Mouse (Mus musculus) midbrain, embryonic 12.5 days (tissue): Measurements from ENCODE around the gene Twf2. TPM values are rescaled to one million over a fixed set of nuclear protein-coding genes. Genes with fewer than 3 reads are reported as not detected.

Source experiments
- ATAC-seq: fragments of 200-750 bp; cut with Nextera tagmentation; 2 replicates; pipeline ENCODE4 v1.8.0; 2017; ENCODE audit warnings: low read depth, moderate TSS enrichment, moderate library complexity; ENCODE audit not compliant: low FRiP score
- H3K27ac ChIP-seq: fragments of 300-500 bp; sonication (generic); replicated peaks from 2 replicates; pipeline ENCODE4 v1.5.1; 2016; ENCODE audit warnings: mild to moderate bottlenecking
- H3K27me3 ChIP-seq: fragments of 300-500 bp; sonication (generic); 2 replicates; pipeline ENCODE4 v1.6.1; 2016; ENCODE audit warnings: mild to moderate bottlenecking
- H3K36me3 ChIP-seq: fragments of 300-500 bp; sonication (generic); 2 replicates; pipeline ENCODE4 v1.6.1; 2016
- H3K4me1 ChIP-seq: fragments of 300-500 bp; sonication (generic); 2 replicates; pipeline ENCODE4 v1.6.1; 2016
- H3K4me2 ChIP-seq: fragments of 300-500 bp; sonication (generic); replicated peaks from 2 replicates; pipeline ENCODE4 v1.6.1; 2016; ENCODE audit warnings: mild to moderate bottlenecking, moderate library complexity
- H3K4me3 ChIP-seq: fragments of 300-500 bp; sonication (generic); 2 replicates; pipeline ENCODE4 v1.5.1; 2016; ENCODE audit warnings: mild to moderate bottlenecking
- H3K9ac ChIP-seq: fragments of 300-500 bp; sonication (generic); replicated peaks from 2 replicates; pipeline ENCODE4 v1.6.1; 2016; ENCODE audit warnings: mild to moderate bottlenecking, moderate library complexity
- H3K9me3 ChIP-seq: fragments of 300-500 bp; sonication (generic); 2 replicates; pipeline ENCODE4 v1.6.1; 2016; ENCODE audit warnings: mild to moderate bottlenecking
- WGBS: fragments of 180-500 bp; shearing (Covaris S2); methylation state at CpG from one replicate; pipeline ENCODE4 v1.1.7; 2016; 5-methylcytosine and 5-hydroxymethylcytosine counted together
- polyA plus RNA-seq: library from polyadenylated mRNA; unstranded; fragments of >200 nt; fragmentation: Nextera tagmentation; extraction: Ambion mirVana; gene quantifications from 2 replicates; pipeline ENCODE4 v1.2.1, GENCODE M21; 2016

Twf2 gene
- polyA plus RNA-seq, 1 experiment from 2014 or later = 58.0 TPM

- Histone ChIP-seq H3K9ac (no peak overlapping the region), H3K9me3 (no peaks in the 10 kb centered on the region), H3K4me2 (no peak overlapping the region), H3K4me1 (no peaks in the 10 kb centered on the region), H3K4me3 (no peak overlapping the region), H3K27ac (no peak overlapping the region), H3K36me3 (peaks cover 98% of the 10 kb centered on the region), H3K27me3 (no peaks in the 10 kb centered on the region)
- no peak for ATAC-seq
- 96% methylated on average over 4 of the region's 4 CpGs for WGBS
Measured at GRCm38 (mm10) chr9:106182146-106182545, 20.8 kb upstream of the Twf2 start.

DNA sequence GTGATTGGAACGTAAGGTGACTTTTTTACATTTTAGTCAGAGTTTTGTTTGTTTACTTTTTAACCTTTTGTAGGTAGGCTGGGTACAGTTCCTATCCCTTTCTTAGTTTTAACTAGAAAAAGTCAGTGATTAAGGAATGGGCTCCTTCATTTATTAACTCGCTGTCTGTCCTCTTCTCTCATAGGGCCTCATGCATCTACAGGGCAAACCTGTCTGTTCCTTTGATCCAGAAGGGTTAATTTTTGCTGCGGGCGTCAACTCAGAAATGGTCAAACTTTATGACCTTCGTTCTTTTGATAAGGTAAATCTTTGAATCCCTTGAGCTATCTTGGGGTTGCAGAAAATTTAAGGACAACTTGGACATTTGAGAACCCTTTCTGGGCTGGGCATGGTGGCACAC is 18.9 kb upstream of the Twf2 start:
- no peak overlapping the region for H3K9ac ChIP-seq
- H3K36me3 ChIP-seq = peaks cover 99% of the 10 kb centered on the region
- no peaks in the 10 kb centered on the region for H3K9me3 ChIP-seq
- H3K4me3 ChIP-seq = no peak overlapping the region
- no peak overlapping the region for H3K4me2 ChIP-seq
- H3K27ac ChIP-seq = no peak overlapping the region
- 96% methylated on average over 5 of the region's 5 CpGs for WGBS
- ATAC-seq = no peak
- no peaks in the 10 kb centered on the region for H3K4me1 ChIP-seq
- H3K27me3 ChIP-seq = no peaks in the 10 kb centered on the region

DNA sequence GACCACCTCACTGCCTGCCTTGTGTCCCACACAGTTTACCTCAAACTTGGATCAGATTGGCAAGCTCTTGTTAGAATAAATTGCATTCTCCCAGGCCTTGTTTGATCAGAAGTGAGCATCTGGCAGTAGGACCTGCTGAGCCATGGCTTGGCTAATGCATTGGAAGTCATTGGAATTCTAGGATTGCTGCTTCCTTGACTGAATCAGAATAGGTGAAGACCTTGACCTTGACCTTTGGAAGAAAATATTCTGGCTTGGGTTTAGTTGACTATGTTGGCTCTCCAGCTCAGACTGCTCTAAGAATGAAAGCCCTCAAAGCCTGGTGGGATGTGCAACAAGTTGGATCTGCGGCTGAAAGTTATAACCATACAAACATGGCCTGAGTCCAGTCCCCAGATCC is 11.6 kb upstream of the Twf2 start:
- Histone ChIP-seq H3K27me3 (no peaks in the 10 kb centered on the region), H3K36me3 (peaks cover 80% of the 10 kb centered on the region), H3K4me1 (peaks cover 6% of the 10 kb centered on the region), H3K9ac (no peak overlapping the region), H3K9me3 (no peaks in the 10 kb centered on the region), H3K4me2 (no peak overlapping the region), H3K4me3 (no peak overlapping the region), H3K27ac (no peak overlapping the region)
- WGBS = 100% methylated on average over 1 of the region's 1 CpGs
- no peak for ATAC-seq

GRCm38 (mm10) chr9:106192024-106192423 is 10.9 kb upstream of the Twf2 start:
- no peak for ATAC-seq
- no peaks in the 10 kb centered on the region for H3K27me3 ChIP-seq
- H3K27ac ChIP-seq = no peak overlapping the region
- H3K4me2 ChIP-seq = no peak overlapping the region
- H3K4me3 ChIP-seq = no peak overlapping the region
- H3K4me1 ChIP-seq = peaks cover 6% of the 10 kb centered on the region
- peaks cover 73% of the 10 kb centered on the region for H3K36me3 ChIP-seq
- WGBS = 94% methylated on average over 8 of the region's 8 CpGs
- H3K9ac ChIP-seq = no peak overlapping the region
- H3K9me3 ChIP-seq = no peaks in the 10 kb centered on the region

DNA sequence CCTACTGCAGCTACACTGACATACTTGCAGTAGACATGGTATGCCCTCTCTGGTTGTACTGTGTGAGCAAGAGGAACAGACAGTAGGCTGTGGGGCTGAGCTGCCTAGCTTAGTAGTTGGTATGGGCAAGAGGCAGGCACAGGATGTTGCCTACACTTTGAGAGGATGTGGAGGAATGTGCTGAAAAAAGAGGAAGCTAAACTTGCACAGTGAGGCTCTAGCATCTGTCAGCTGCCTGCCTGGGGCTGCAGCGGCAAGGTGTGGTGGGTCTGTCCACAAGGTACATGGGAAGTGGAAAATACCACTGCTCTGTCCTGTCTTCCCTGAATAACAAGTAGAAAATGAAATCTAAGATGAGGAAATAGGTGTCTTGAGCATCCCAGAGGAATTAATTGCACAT is 9.9 kb upstream of the Twf2 start:
- peaks cover 64% of the 10 kb centered on the region for H3K36me3 ChIP-seq
- 96% methylated on average over 1 of the region's 1 CpGs for WGBS

DNA sequence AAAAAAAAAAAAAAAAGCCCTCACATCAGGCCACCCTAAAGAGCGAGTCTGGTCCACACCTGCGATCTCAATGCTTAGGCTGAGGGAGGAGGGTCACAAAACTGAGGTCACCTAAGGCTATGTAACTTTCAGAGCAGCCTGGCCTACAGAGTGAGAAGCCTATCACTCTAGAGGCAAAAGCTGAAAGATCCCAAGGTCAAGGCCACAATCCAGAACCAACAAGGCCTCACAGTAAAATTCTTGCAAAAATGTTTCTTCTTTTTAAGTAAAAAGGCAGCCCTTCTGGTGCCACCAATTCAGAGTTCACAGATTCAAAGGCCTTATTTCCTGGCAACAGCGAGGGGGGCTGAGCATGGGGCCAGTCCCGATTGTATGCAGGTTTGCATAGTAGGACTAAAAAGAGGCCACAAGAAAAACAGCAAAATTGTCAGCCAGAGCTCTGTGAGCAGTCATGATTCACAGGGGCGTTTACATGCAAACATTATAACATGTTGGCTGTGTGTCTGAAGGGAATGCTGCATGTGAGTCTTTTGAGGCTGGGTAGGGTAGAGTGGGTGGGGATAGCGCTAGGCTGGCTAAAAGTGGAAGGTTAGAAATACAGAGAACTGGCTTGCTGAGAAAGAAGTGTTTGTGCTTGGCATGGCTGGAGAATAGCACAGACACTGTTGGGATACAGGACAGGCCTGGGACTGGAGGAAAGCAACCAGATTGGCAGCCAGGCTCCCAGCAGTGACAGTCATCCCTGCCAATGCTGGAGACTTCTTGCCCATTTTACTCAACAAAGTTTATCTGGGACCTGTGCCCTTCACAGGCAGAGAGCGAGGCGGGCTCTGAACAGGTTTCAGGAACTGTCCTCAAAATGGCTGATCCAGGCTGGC is 8.7 kb upstream of the Twf2 start:
- Histone ChIP-seq H3K9me3 (no peaks in the 10 kb centered on the region), H3K4me2 (no peak overlapping the region), H3K9ac (no peak overlapping the region), H3K27ac (no peak overlapping the region), H3K36me3 (peaks cover 52% of the 10 kb centered on the region), H3K4me1 (peaks cover 12% of the 10 kb centered on the region), H3K27me3 (0 out of 2 replicates have a peak, but pooled peaks cover 3% of the 10 kb centered on the region), H3K4me3 (no peak overlapping the region)
- no peak for ATAC-seq
- WGBS = 94% methylated on average over 8 of the region's 8 CpGs

More for the DNA sequence above, 9.9 kb upstream of the Twf2 start:
- H3K9ac ChIP-seq = no peak overlapping the region
- peaks cover 6% of the 10 kb centered on the region for H3K4me1 ChIP-seq
- H3K4me3 ChIP-seq = no peak overlapping the region
- no peak overlapping the region for H3K27ac ChIP-seq
- H3K27me3 ChIP-seq = 0 out of 2 replicates have a peak, but pooled peaks cover 3% of the 10 kb centered on the region
- ATAC-seq = no peak
- H3K9me3 ChIP-seq = no peaks in the 10 kb centered on the region
- no peak overlapping the region for H3K4me2 ChIP-seq

DNA sequence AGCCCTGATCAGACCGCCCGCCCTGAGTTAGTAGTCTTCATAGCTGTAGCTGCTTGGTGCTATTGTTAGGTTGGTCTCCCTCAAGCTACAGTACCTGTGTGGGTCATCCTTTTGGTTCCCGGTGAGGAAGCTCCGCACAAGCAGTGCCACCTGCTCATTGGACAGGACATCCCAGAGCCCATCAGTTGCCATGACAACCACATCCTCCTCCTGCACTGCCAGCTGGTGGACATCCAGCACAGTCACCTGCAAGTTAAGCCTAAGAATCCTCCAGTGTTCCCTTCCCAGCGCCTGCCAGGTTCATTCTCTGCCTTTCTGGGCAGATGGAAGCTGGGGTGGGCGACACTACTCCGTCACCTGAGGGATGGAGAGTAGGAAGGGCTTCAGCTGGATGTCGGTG is 7.2 kb upstream of the Twf2 start:
- Histone ChIP-seq H3K27me3 (0 out of 2 replicates have a peak, but pooled peaks cover 6% of the 10 kb centered on the region), H3K4me2 (no peak overlapping the region), H3K4me1 (peaks cover 17% of the 10 kb centered on the region), H3K9ac (no peak overlapping the region), H3K9me3 (no peaks in the 10 kb centered on the region), H3K27ac (0 out of 2 replicates have a peak overlapping the region, but pooled peaks have one; percentile 31), H3K36me3 (peaks cover 37% of the 10 kb centered on the region), H3K4me3 (no peak overlapping the region)
- WGBS = 87% methylated on average over 8 of the region's 8 CpGs
- no peak for ATAC-seq

DNA sequence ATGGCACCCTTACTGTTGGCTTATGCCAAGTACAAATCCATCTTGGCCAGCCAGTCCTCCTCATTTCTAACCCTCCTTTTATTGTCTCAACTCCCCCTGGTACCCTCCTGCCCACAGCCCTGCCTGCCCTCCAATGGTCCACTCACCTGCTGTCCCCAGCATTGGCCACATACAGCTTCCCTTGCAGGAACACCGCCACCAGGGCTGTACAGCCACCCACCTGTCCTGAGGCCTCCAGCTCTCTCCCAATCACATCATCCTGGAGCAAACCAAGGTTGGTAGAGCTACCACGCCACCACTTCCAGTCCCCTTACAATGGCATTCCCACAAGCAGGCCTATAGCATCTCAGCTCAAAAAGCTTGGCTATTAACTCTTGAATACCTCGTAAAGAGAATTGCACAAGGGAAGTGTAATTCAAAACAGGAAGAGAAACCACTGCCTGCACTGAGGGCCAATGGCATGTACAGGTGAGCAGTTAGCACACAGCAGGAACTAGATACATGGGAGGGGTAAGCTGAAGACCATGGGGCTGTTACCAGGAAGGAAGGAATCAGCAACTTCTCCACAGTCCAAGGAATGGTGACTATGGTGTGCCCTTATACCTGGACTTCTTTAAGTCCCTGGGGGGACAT is 5.7 kb upstream of the Twf2 start:
- peaks cover 22% of the 10 kb centered on the region for H3K36me3 ChIP-seq

DNA sequence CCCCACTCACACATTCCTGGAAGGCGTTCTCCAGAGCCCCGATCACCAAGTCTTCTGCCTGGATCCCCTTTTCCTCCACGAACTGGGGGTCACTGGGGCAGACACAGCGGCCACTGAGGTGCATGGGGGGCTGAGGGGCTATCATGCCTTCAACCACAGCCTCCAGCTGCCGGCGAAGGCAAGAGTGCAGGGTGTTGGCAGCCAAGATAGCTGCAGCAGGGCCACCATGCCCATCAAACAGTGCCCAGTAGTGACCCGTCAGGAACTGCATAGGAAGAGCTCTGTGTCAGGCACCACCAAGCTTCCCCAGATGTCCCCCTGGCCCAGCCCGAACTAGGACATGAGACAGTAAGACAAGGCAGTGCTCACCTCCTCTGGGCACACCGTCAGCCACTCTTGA is 5.2 kb upstream of the Twf2 start:
- Histone ChIP-seq H3K9me3 (no peaks in the 10 kb centered on the region), H3K27ac (no peak overlapping the region), H3K4me3 (no peak overlapping the region), H3K4me1 (peaks cover 21% of the 10 kb centered on the region), H3K9ac (no peak overlapping the region), H3K27me3 (0 out of 2 replicates have a peak, but pooled peaks cover 6% of the 10 kb centered on the region), H3K4me2 (no peak overlapping the region), H3K36me3 (peaks cover 17% of the 10 kb centered on the region)
- no peak for ATAC-seq
- 95% methylated on average over 9 of the region's 9 CpGs for WGBS

More for the DNA sequence above, 5.7 kb upstream of the Twf2 start:
- Histone ChIP-seq H3K4me1 (peaks cover 18% of the 10 kb centered on the region), H3K9ac (no peak overlapping the region), H3K27ac (no peak overlapping the region), H3K4me3 (no peak overlapping the region), H3K4me2 (no peak overlapping the region), H3K27me3 (0 out of 2 replicates have a peak, but pooled peaks cover 6% of the 10 kb centered on the region), H3K9me3 (no peaks in the 10 kb centered on the region)
- no peak for ATAC-seq
- 93% methylated on average over 3 of the region's 3 CpGs for WGBS

DNA sequence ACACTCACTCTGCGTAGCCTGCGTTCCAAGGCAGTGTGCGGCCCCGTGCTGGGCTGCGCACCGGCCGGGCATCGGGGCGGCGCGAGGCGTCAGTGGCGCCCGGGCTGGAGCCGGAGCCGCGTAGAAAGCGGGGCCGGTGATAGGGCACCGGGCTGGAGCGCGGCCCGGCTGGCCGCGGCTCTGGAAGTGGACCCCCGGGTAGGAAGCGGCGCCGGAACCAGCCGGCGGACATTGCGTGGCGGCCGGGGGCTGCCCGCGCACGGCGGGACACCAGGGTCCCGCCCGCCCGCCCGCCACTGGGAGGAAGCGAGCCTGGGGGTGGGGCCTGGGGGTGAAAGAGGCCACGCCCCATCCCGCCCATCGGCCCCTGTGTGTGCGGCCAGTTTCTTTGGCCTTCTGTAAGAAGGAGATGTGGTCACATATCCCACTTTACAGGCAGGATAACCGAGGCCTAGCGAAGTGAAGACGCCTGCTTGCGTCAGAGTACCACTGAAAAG is 3.9 kb upstream of the Twf2 start:
- Histone ChIP-seq H3K9me3 (no peaks in the 10 kb centered on the region), H3K27me3 (0 out of 2 replicates have a peak, but pooled peaks cover 7% of the 10 kb centered on the region), H3K36me3 (peaks cover 10% of the 10 kb centered on the region; the same call in 1 of the 2 replicates), H3K9ac (peak overlapping the region; percentile 77), H3K4me2 (peak overlapping the region; percentile 77), H3K27ac (no peak overlapping the region; the same call in 1 of the 2 replicates), H3K4me1 (peaks cover 30% of the 10 kb centered on the region), H3K4me3 (peak overlapping the region; percentile 75)
- WGBS = under 1% methylated on average over 49 of the region's 51 CpGs
- peak; percentile 59 for ATAC-seq

- Histone ChIP-seq H3K9ac (peak within 1 kb of the TSS; percentile 77), H3K4me3 (peak within 1 kb of the TSS; percentile 75), H3K36me3 (0 out of 2 replicates have a peak, but pooled peaks cover 6% of the 10 kb centered on the region), H3K4me2 (peak within 1 kb of the TSS; percentile 77), H3K27ac (no peak within 1 kb of the TSS; the same call in 1 of the 2 replicates), H3K27me3 (peaks cover 11% of the 10 kb centered on the region; the same call in 1 of the 2 replicates), H3K9me3 (no peaks in the 10 kb centered on the region), H3K4me1 (peaks cover 37% of the 10 kb centered on the region)
- WGBS = 40% methylated on average over 18 of the region's 18 CpGs
- no peak; the same call in 1 of the 2 replicates for ATAC-seq
Measured at GRCm38 (mm10) chr9:106199535-106200272, 3.2 kb upstream of the Twf2 start, which contains the start of gene Ppm1m. TSS of gene Ppm1m (minus strand) at chr9:106199746.
